Mouse (Mus musculus) C2C12 (cell line): ENCODE results near the gene Fcgrt.

ENCODE experiments used
- CEBPB ChIP-seq: IDR thresholded peaks from one replicate; pipeline ENCODE4 v1.6.1; 2011; ENCODE audit warnings: low read depth, mild to moderate bottlenecking, control low read depth, moderate library complexity
- CTCF ChIP-seq: IDR thresholded peaks from one replicate; pipeline ENCODE4 v1.5.1; 2011; ENCODE audit not compliant: control insufficient read depth, insufficient read depth, insufficient read length
- FOSL1 ChIP-seq: IDR thresholded peaks from one replicate; pipeline ENCODE4 v1.8.0; 2011; ENCODE audit warnings: mild to moderate bottlenecking, low read length; ENCODE audit not compliant: poor library complexity, insufficient read depth, severe bottlenecking
- MAX ChIP-seq: IDR thresholded peaks from one replicate; pipeline ENCODE4 v1.6.1; 2011; ENCODE audit warnings: mild to moderate bottlenecking, control low read depth
- MYOD1 ChIP-seq: IDR thresholded peaks from one replicate; pipeline ENCODE4 v1.6.1; 2011; ENCODE audit warnings: low read depth; ENCODE audit not compliant: control insufficient read depth, insufficient read length
- MYOG ChIP-seq: IDR thresholded peaks from one replicate; pipeline ENCODE4 v1.6.1; 2011; ENCODE audit not compliant: control insufficient read depth, insufficient read length; ENCODE audit errors: extremely low read depth

DNA sequence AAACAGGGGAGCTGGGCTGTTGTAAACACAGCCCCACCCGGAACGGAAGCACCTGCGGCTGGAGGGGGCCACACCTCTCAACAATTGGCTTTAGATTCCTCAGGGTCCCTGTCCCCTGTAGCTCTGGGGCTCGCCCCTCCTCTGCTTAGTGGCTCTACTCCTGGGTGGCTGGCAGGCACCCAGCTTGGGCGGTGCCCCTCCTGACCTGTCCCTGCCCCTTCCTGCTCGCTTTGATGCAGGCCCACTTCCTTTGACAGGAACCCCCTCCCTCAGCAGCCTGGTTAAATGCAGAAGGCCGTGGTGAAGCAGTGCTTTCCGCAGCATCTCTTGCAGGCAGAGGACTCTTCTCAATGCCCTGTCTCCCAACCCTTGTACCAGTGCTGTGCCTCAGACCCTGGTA is 17.8 kb upstream of the Fcgrt start:
- TF ChIP-seq CTCF (no peak), MYOG (no peak), MAX (no peak), CEBPB (no peak), FOSL1 (no peak), MYOD1 (no peak)
